Mouse (Mus musculus): Measurements from ENCODE around the gene Rnf5. TPM values are rescaled to one million over a fixed set of nuclear protein-coding genes. Genes with fewer than 3 reads are reported as not detected.

Rnf5 gene
- total RNA-seq, 1 experiment = 22.8 TPM

- H3K4me3 ChIP-seq (ENCODE audit: insufficient read depth in 1 of 2, low read depth in 1 of 2, low read length in 2 of 2, poor library complexity in 1 of 2, severe bottlenecking in 1 of 2) = no peak overlapping the region
- H3K9me3 ChIP-seq (ENCODE audit: control insufficient read depth, insufficient read depth, low read depth, low read length) = no peaks in the 10 kb centered on the region
- H3K27ac ChIP-seq (ENCODE audit: insufficient read depth, low read depth, low read length, poor library complexity, severe bottlenecking) = no peak overlapping the region
- H3K36me3 ChIP-seq (ENCODE audit: control insufficient read depth, insufficient read depth, low read length, poor library complexity, severe bottlenecking) = peaks cover 53% of the 10 kb centered on the region
- in situ Hi-C loops (cut with MboI; ENCODE audit: low sequenced_read_pairs in 2 of 2, unreplicated experiment in 2 of 2) = no loop called here
- H3K4me1 ChIP-seq (ENCODE audit: control insufficient read depth in 2 of 2, insufficient read depth in 2 of 2, low read length in 2 of 2, poor library complexity in 1 of 2) = peaks cover 0 to 6% of the 10 kb centered on the region in 2 experiments; a peak in 2 of 4 replicates
- H3K9ac ChIP-seq (ENCODE audit: insufficient read depth, low read depth, low read length, poor library complexity, severe bottlenecking) = no peak overlapping the region
- DNase-seq (ENCODE audit: low read depth, low spot score) = no peak
- TF ChIP-seq ZC3H11A (IDR thresholded peaks at IDR 0.05; ENCODE audit: borderline replicate concordance, low read depth, low read length) (no peak), MAFK (IDR thresholded peaks at IDR 0.05; ENCODE audit: insufficient read depth, low read depth, low read length) (no peak)
Measured at GRCm38 (mm10) chr17:34650781-34651180, 47.3 kb upstream of the Rnf5 start.

DNA sequence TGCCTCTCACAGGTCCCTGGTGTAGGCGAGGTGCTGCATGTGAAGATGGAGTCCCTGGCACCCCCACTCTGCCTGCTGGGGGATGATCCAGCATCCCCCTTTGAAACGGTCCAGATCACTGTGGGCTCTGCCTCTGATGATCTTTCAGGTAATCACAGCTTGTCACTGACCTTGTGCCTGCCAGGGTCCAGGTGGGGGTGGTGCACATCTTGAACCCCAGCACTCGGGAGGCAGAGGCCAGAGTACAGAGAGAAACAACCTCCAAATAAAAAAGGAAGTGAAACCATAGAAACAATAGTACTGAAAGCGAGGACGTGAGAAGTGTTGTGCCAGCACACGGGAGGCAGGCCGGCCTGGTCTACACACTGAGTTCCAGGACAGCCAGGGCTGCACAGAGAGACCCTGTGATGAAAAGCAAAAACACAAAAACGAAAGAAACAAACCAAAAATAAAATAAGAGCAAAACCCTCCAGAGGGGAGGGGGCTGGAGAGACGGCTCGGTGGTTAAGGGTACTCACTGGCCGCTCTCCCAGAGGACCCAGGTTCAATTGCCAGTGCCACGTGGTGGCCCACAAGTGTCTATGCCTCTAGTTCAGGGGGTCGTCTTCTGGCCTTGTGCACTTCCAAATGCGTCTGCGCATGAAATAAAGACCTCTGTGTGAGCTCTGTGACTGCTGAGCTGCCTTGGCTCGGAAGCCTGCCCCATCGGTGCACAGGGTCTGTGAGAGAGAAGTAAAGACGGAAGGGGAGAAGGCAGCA, 45.8 kb upstream of the Rnf5 start:
- no peaks in the 10 kb centered on the region for H3K9me3 ChIP-seq (ENCODE audit: control insufficient read depth, insufficient read depth, low read depth, low read length)
- H3K9ac ChIP-seq (ENCODE audit: insufficient read depth, low read depth, low read length, poor library complexity, severe bottlenecking) = no peak overlapping the region
- peaks cover 47% of the 10 kb centered on the region for H3K36me3 ChIP-seq (ENCODE audit: control insufficient read depth, insufficient read depth, low read length, poor library complexity, severe bottlenecking)
- no peak overlapping the region for H3K27ac ChIP-seq (ENCODE audit: insufficient read depth, low read depth, low read length, poor library complexity, severe bottlenecking)
- in situ Hi-C loops (cut with MboI; ENCODE audit: low sequenced_read_pairs in 2 of 2, unreplicated experiment in 2 of 2) = no loop called here
- H3K4me3 ChIP-seq (ENCODE audit: insufficient read depth in 1 of 2, low read depth in 1 of 2, low read length in 2 of 2, poor library complexity in 1 of 2, severe bottlenecking in 1 of 2) = no peak overlapping the region
- TF ChIP-seq ZC3H11A (IDR thresholded peaks at IDR 0.05; ENCODE audit: borderline replicate concordance, low read depth, low read length) (no peak), HCFC1 (IDR thresholded peaks at IDR 0.05; ENCODE audit: borderline replicate concordance, insufficient read depth, low read length) (no peak), ZNF384 (IDR thresholded peaks at IDR 0.05; ENCODE audit: low read depth, low read length) (no peak), MAFK (IDR thresholded peaks at IDR 0.05; ENCODE audit: insufficient read depth, low read depth, low read length) (no peak), CHD2 (IDR thresholded peaks at IDR 0.05; ENCODE audit: low read depth, low read length) (no peak)
- DNase-seq (ENCODE audit: low read depth, low spot score) = no peak
- H3K4me1 ChIP-seq (ENCODE audit: control insufficient read depth in 2 of 2, insufficient read depth in 2 of 2, low read length in 2 of 2, poor library complexity in 1 of 2) = peaks cover 0 to 9% of the 10 kb centered on the region in 2 experiments; a peak in 2 of 4 replicates

DNA sequence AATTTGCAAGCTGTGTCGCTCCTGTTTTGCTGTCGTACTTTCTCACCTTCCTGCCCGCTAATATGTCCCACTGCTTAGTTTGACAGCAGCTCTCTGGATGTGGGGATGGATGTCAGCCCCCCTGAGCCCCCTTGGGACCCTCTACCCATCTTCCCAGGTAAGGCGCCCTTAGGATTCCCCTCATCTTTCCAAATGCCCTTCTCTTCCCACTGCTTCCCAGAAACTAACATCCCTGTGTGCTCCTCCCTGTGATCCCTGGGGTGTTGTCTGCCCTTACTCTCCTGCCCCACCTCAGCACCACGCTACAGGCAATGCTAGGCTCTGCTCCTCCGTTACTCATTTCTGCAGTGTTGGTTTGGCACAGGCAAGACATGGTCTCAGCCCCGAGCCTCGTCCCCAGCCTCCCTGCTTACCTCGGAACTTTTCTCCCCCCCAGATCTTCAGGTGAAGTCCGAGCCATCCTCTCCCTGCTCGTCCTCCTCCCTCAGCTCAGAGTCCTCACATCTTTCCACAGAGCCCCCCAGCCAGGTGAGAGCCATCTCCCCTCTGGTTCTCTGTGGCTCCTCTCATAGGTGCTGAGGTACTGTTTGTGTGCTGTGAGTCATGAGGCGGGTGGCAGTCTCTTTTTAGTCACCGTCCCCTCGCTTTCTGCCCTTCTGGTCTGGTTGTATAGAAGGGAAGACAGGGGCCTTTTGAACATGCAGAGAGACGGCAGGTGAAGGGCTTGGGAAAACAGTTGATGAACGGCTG, 44.8 kb upstream of the Rnf5 start:
- H3K9ac ChIP-seq (ENCODE audit: insufficient read depth, low read depth, low read length, poor library complexity, severe bottlenecking) = no peak overlapping the region
- no peak for DNase-seq (ENCODE audit: low read depth, low spot score)
- H3K4me1 ChIP-seq (ENCODE audit: control insufficient read depth in 2 of 2, insufficient read depth in 2 of 2, low read length in 2 of 2, poor library complexity in 1 of 2) = peaks cover 0 to 11% of the 10 kb centered on the region in 2 experiments; a peak in 2 of 4 replicates
- no peak overlapping the region for H3K4me3 ChIP-seq (ENCODE audit: insufficient read depth in 1 of 2, low read depth in 1 of 2, low read length in 2 of 2, poor library complexity in 1 of 2, severe bottlenecking in 1 of 2)
- no peak overlapping the region for H3K27ac ChIP-seq (ENCODE audit: insufficient read depth, low read depth, low read length, poor library complexity, severe bottlenecking)
- TF ChIP-seq ZNF384 (IDR thresholded peaks at IDR 0.05; ENCODE audit: low read depth, low read length) (no peak), CHD2 (IDR thresholded peaks at IDR 0.05; ENCODE audit: low read depth, low read length) (no peak), ZC3H11A (IDR thresholded peaks at IDR 0.05; ENCODE audit: borderline replicate concordance, low read depth, low read length) (no peak), HCFC1 (IDR thresholded peaks at IDR 0.05; ENCODE audit: borderline replicate concordance, insufficient read depth, low read length) (no peak), MAFK (IDR thresholded peaks at IDR 0.05; ENCODE audit: insufficient read depth, low read depth, low read length) (no peak)
- H3K36me3 ChIP-seq (ENCODE audit: control insufficient read depth, insufficient read depth, low read length, poor library complexity, severe bottlenecking) = peaks cover 40% of the 10 kb centered on the region
- no peaks in the 10 kb centered on the region for H3K9me3 ChIP-seq (ENCODE audit: control insufficient read depth, insufficient read depth, low read depth, low read length)
- in situ Hi-C loops (cut with MboI; ENCODE audit: low sequenced_read_pairs in 2 of 2, unreplicated experiment in 2 of 2) = no loop called here

- Histone ChIP-seq H3K36me3 (ENCODE audit: control insufficient read depth, insufficient read depth, low read length, poor library complexity, severe bottlenecking) (peaks cover 28% of the 10 kb centered on the region), H3K27ac (ENCODE audit: insufficient read depth, low read depth, low read length, poor library complexity, severe bottlenecking) (peak within 1 kb of the TSS; percentile 49; the same call in 1 of the 2 replicates), H3K4me1 (ENCODE audit: control insufficient read depth in 2 of 2, insufficient read depth in 2 of 2, low read length in 2 of 2, poor library complexity in 1 of 2) (peaks cover 0 to 11% of the 10 kb centered on the region in 2 experiments; a peak in 2 of 4 replicates), H3K9ac (ENCODE audit: insufficient read depth, low read depth, low read length, poor library complexity, severe bottlenecking) (peak within 1 kb of the TSS; percentile 92), H3K4me3 (ENCODE audit: insufficient read depth in 1 of 2, low read depth in 1 of 2, low read length in 2 of 2, poor library complexity in 1 of 2, severe bottlenecking in 1 of 2) (peak within 1 kb of the TSS; percentile 95), H3K9me3 (ENCODE audit: control insufficient read depth, insufficient read depth, low read depth, low read length) (no peaks in the 10 kb centered on the region)
- TF ChIP-seq CHD2 (IDR thresholded peaks at IDR 0.05; ENCODE audit: low read depth, low read length) (peak; percentile 76), ZC3H11A (IDR thresholded peaks at IDR 0.05; ENCODE audit: borderline replicate concordance, low read depth, low read length) (no peak), HCFC1 (IDR thresholded peaks at IDR 0.05; ENCODE audit: borderline replicate concordance, insufficient read depth, low read length) (peak; percentile 94), ZNF384 (IDR thresholded peaks at IDR 0.05; ENCODE audit: low read depth, low read length) (no peak), MAFK (IDR thresholded peaks at IDR 0.05; ENCODE audit: insufficient read depth, low read depth, low read length) (peak; percentile 30; the same call in 1 of the 2 replicates)
- DNase-seq (ENCODE audit: low read depth, low spot score) = peak; percentile 91
- in situ Hi-C loops (cut with MboI; ENCODE audit: low sequenced_read_pairs in 2 of 2, unreplicated experiment in 2 of 2) = no loop called here
Measured at GRCm38 (mm10) chr17:34646906-34647787, 43.7 kb upstream of the Rnf5 start, which contains the start of gene Atf6b. Gene Atf6b, plus strand, starts transcription at chr17:34647146.

All from ES-E14 (cell line).